Mouse (Mus musculus) monocyte, adult 59 days (primary cell): ENCODE data around the gene Chil1. TPM values are rescaled to one million over a fixed set of nuclear protein-coding genes. Genes with fewer than 3 reads are reported as not detected.

Source experiments
- total RNA-seq, 2 experiments: library from RNA; stranded (reverse); gene quantifications; one replicate each; pipeline ENCODE4 v1.2.4; 2023

Chil1 gene
- total RNA-seq = 10 to 100 TPM; 14.3 to 24.9 TPM

DNA sequence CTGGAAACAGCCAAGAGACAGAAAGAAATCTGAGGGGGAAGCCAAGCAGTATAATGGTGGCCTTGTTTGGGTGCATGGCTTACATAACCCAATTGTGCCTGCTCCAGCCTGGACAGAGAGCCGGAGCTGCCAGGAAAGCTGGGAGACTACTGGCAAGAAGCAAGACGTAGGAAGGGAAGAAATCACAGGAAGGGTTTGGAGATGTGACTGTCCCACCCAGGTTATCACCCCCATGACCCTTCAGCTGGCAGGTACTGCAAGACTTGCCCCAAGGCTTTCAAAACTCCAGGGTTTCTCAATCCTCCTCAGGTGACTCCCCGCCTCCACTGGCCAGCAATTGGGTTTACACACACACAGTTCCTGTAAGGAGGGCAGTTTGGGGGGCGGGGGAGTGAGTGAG, at the start of gene Chil1:
Gene Chil1, plus strand, starts transcription at position 152 of the 400 bp plus-strand sequence.

GRCm38 (mm10) chr1:134193126-134193525, 11.2 kb downstream of the Chil1 start, which contains the start of gene Mybph:
TSS of gene Mybph (plus strand) at chr1:134193448.

DNA sequence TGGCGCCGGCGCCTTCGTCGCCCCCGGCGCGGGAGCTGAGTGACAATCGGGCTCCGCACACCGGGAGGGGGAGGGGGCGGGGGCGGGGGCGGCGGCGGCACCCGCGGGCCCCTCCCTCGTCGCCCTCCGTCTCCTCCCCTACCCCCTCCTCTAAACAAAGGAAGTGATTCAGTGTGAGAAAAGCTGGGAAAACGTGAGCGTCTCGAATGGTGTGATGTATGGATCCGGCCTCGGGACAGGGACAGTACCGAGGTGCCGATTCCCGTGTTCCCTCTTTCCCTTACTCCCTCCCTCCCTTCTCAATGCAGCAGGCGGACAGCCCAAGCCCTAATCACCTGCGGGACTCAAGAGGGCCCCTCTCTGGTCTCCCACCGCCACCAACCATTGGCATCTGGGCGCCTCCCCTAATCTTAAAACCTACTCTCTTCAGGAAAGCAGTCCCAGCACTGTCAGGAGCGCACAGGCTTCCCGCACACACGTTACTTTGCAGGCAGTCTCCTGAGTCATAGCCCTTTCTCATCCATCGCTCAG, 53.5 kb downstream of the Chil1 start, which contains the start of gene Adora1:
Gene Adora1, minus strand, starts transcription at position 41 of the 531 bp plus-strand sequence.

Other genes starting within 250 kb of the Chil1 start
- not detected for gene Fmod, start 144.9 kb upstream of the Chil1 start, total RNA-seq
- 100 to 1,000 TPM; 529 to 618 TPM for gene Btg2, start 103.1 kb upstream of the Chil1 start, total RNA-seq
- not detected for gene Chit1, start 70.9 kb upstream of the Chil1 start, total RNA-seq
- gene Mybph, start 11.3 kb downstream of the Chil1 start, total RNA-seq = not detected
- not detected for gene Adora1, start 53.3 kb downstream of the Chil1 start, total RNA-seq
- gene Myog, start 107.8 kb downstream of the Chil1 start, total RNA-seq = not detected
- gene Ppfia4, start 150.8 kb downstream of the Chil1 start, total RNA-seq = 10 to 100 TPM; 40.0 to 40.1 TPM
- 10 to 100 TPM; 47.6 to 58.3 TPM for gene Tmem183a, start 179.8 kb downstream of the Chil1 start, total RNA-seq
- gene 4933406M09Rik, start 203.8 kb downstream of the Chil1 start, total RNA-seq = not detected
- 10 to 100 TPM; 74.8 to 77.0 TPM for gene Cyb5r1, start 223.4 kb downstream of the Chil1 start, total RNA-seq
- gene Adipor1, start 233.2 kb downstream of the Chil1 start, total RNA-seq = 100 to 1,000 TPM; 213 to 224 TPM